In the genomic region with DNA sequence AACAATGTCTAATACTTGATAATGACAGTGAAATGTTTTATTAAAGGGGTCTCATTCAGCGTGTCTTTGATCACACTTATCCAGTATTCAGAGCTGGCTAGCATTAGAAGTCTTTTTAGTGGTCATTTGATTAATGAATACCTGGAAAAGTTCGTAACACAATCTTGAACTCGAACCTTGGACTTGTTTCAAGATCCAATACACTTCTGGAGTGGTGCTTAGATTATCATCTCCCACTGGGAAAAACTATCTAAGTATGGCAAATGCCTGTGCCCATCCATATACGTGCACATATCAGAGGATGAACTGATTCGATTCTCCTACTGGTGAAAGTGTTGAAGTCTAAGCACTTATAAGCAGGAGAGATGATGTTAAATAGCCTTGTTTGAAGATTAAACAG, we compare ENCODE assay signal across 9 mouse cellular contexts. TPM values are rescaled to one million over a fixed set of nuclear protein-coding genes. Genes with fewer than 3 reads are reported as not detected.
DNase-seq lines count a peak whose midpoint lies in the region; ATAC-seq and TF ChIP-seq lines count a peak whose summit lies in the region.
"Had no signal": no experiment of that assay in that cellular context is flagged by ENCODE, and none has a peak within 500 bp of the region (broad histone marks: within the 10 kb centered on the region; RNA-seq: fewer than 3 reads in every experiment).

No protein-coding gene starts in this region.

- peak overlapping the region; percentile 63 for H3K4me2 ChIP-seq in forebrain, embryonic 15.5 days (replicated peaks)
- H3K4me2 ChIP-seq in liver, embryonic 15.5 days = peak overlapping the region; percentile 96

- H3K4me3 ChIP-seq in heart, adult 2 months = peak overlapping the region; percentile 90
- peak overlapping the region; percentile 55 for H3K4me3 ChIP-seq in C2C12 (ENCODE audit: insufficient read depth, poor library complexity, severe bottlenecking)
- peak overlapping the region; percentile 73 for H3K4me3 ChIP-seq in forebrain, embryonic 15.5 days
- peak overlapping the region; percentile 83 for H3K4me3 ChIP-seq in liver, embryonic 15.5 days (replicated peaks)

- no peak for DNase-seq in heart, adult 2 months
- DNase-seq in heart, adult 18-20 months = no peak
- DNase-seq in frontal cortex, postnatal 36 days (ENCODE audit: low spot score in 2 of 2) = no peak
- no peak for DNase-seq in spleen, adult 12 weeks (ENCODE audit: low spot score)
- DNase-seq in frontal cortex, postnatal 14 days (ENCODE audit: low spot score in 2 of 2) = no peak
- DNase-seq: cerebellum, adult 18-20 months had no signal

- peaks cover 2% of the 10 kb centered on the region for H3K4me1 ChIP-seq in heart, adult 2 months (ENCODE audit: control insufficient read depth, insufficient read depth, low read length)
- peaks cover 19% of the 10 kb centered on the region for H3K4me1 ChIP-seq in forebrain, embryonic 15.5 days
- peaks cover 30% of the 10 kb centered on the region for H3K4me1 ChIP-seq in liver, embryonic 15.5 days (replicated peaks)

- H3K27me3 ChIP-seq in heart, adult 2 months (ENCODE audit: control insufficient read depth, insufficient read depth, low read length) = no peaks in the 10 kb centered on the region
- no peaks in the 10 kb centered on the region for H3K27me3 ChIP-seq in C2C12 (ENCODE audit: control insufficient read depth, insufficient read depth, insufficient read length)
- H3K27me3 ChIP-seq in forebrain, embryonic 15.5 days = no peaks in the 10 kb centered on the region
- no peaks in the 10 kb centered on the region for H3K27me3 ChIP-seq in liver, embryonic 15.5 days

- peak overlapping the region; percentile 10 for H3ac ChIP-seq in C2C12 (ENCODE audit: control insufficient read depth, insufficient read length, low read depth)

- H3K79me2 ChIP-seq in heart, adult 2 months (replicated peaks; ENCODE audit: control insufficient read depth, insufficient read depth, low read length) = no peaks in the 10 kb centered on the region; the same call in 1 of the 2 replicates
- H3K79me2 ChIP-seq in C2C12 (ENCODE audit: control insufficient read depth, insufficient read depth) = peaks cover 37% of the 10 kb centered on the region

- intact Hi-C loops in heart, adult 2 months (cut with DNase I) = loop anchor here (10.0 kb wide), 1 partner anchor 214 kb away; no protein-coding TSS in a partner anchor

- no peaks in the 10 kb centered on the region for H3K36me3 ChIP-seq in heart, adult 2 months (ENCODE audit: control insufficient read depth, insufficient read depth, low read length)
- H3K36me3 ChIP-seq in C2C12 (ENCODE audit: control insufficient read depth, insufficient read depth) = peaks cover 2% of the 10 kb centered on the region
- H3K36me3 ChIP-seq in forebrain, embryonic 15.5 days = no peaks in the 10 kb centered on the region
- H3K36me3 ChIP-seq in liver, embryonic 15.5 days (replicated peaks) = no peaks in the 10 kb centered on the region

- TF ChIP-seq POLR2A in heart, adult 2 months (IDR thresholded peaks at IDR 0.05; ENCODE audit: insufficient read depth, low read depth, low read length) = no peak

- peak overlapping the region; percentile 94 for H3K27ac ChIP-seq in heart, adult 2 months
- peak overlapping the region; percentile 92 for H3K27ac ChIP-seq in forebrain, embryonic 15.5 days (replicated peaks)
- H3K27ac ChIP-seq in liver, embryonic 15.5 days (replicated peaks) = peak overlapping the region; percentile 91

- no peak for TF ChIP-seq EP300 in heart, adult 2 months (IDR thresholded peaks at IDR 0.05; ENCODE audit: insufficient read depth, low read depth, low read length)

- 55% methylated on average over 5 of the region's 5 CpGs for WGBS in heart, adult 2 months
- WGBS in forebrain, embryonic 15.5 days = 74% methylated on average over 5 of the region's 5 CpGs
- 66% methylated on average over 5 of the region's 5 CpGs for WGBS in liver, embryonic 15.5 days (ENCODE audit: insufficient replicate concordance)

- no peak for TF ChIP-seq CTCF in heart, adult 2 months (IDR thresholded peaks at IDR 0.05)
- no peak for TF ChIP-seq CTCF in C2C12 (IDR thresholded peaks at IDR 0.05; ENCODE audit: control insufficient read depth, insufficient read depth, insufficient read length)

- H3K9ac ChIP-seq in heart, adult 2 months (ENCODE audit: low read depth, low read length) = no peak overlapping the region
- peak overlapping the region; percentile 76; the same call in 1 of the 2 replicates for H3K9ac ChIP-seq in forebrain, embryonic 15.5 days (replicated peaks)
- peak overlapping the region; percentile 73; the same call in 1 of the 2 replicates for H3K9ac ChIP-seq in liver, embryonic 15.5 days

- H3K9me3 ChIP-seq in forebrain, embryonic 15.5 days = no peaks in the 10 kb centered on the region
- H3K9me3 ChIP-seq in liver, embryonic 15.5 days (replicated peaks) = no peaks in the 10 kb centered on the region

- peaks cover 30% of the 10 kb centered on the region for H3K79me3 ChIP-seq in C2C12 (ENCODE audit: low read depth)

- ATAC-seq in forebrain, embryonic 15.5 days (replicated peaks) = no peak
- ATAC-seq in liver, embryonic 15.5 days (ENCODE audit: insufficient read depth) = no peak

TF ChIP-seq in C2C12, 6 proteins besides CTCF, POLR2A, EP300 and RAD21:
- no peak for TF ChIP-seq USF1 (IDR thresholded peaks at IDR 0.05; ENCODE audit: low read depth)
- no peak for TF ChIP-seq FOSL1 (IDR thresholded peaks at IDR 0.05; ENCODE audit: insufficient read depth, low read length, poor library complexity, severe bottlenecking)
- no peak for TF ChIP-seq MYOG (IDR thresholded peaks at IDR 0.05; ENCODE audit: control insufficient read depth, extremely low read depth, insufficient read length)
- no peak for TF ChIP-seq CEBPB (IDR thresholded peaks at IDR 0.05; ENCODE audit: low read depth)
- no peak for TF ChIP-seq MYOD1 (IDR thresholded peaks at IDR 0.05; ENCODE audit: control insufficient read depth, insufficient read length, low read depth)
- TF ChIP-seq MAX (IDR thresholded peaks at IDR 0.05) = no peak

RNA-seq across cellular contexts. Expression of a gene that starts 1.4 kb away (rescaled TPM):
- total RNA-seq in heart, adult 2 months (2021) = 10 to 100 TPM; 12.4 to 13.9 TPM
- polyA plus RNA-seq in heart, adult 2 months (2012; rRNA removed) = 2.1 and 4.6 TPM in 2 replicates
- total RNA-seq in heart, adult 18-20 months (2021) = 10 to 100 TPM; 12.0 to 17.3 TPM
- polyA plus RNA-seq in C2C12 (2012; fragmentation: generic; extraction: Trizol) = 19.6 TPM
- 33.7 and 34.7 TPM in 2 replicates for polyA plus RNA-seq in forebrain, embryonic 15.5 days (2015; fragmentation: Nextera tagmentation; extraction: Ambion mirVana)
- 14.4 and 17.8 TPM in 2 replicates for polyA plus RNA-seq in liver, embryonic 15.5 days (2015; fragmentation: Nextera tagmentation; extraction: Ambion mirVana)

RNA-seq across cellular contexts. Expression of a gene that starts 1.7 kb away (rescaled TPM):
- 10 to 100 TPM; 26.6 to 32.1 TPM for total RNA-seq in heart, adult 2 months (2021)
- 34.5 and 37.3 TPM in 2 replicates for polyA plus RNA-seq in heart, adult 2 months (2012; rRNA removed)
- 10 to 100 TPM; 34.0 to 37.3 TPM for total RNA-seq in heart, adult 18-20 months (2021)
- 8.4 TPM for polyA plus RNA-seq in C2C12 (2012; fragmentation: generic; extraction: Trizol)
- polyA plus RNA-seq in forebrain, embryonic 15.5 days (2015; fragmentation: Nextera tagmentation; extraction: Ambion mirVana) = 5.1 and 5.9 TPM in 2 replicates
- polyA plus RNA-seq in liver, embryonic 15.5 days (2015; fragmentation: Nextera tagmentation; extraction: Ambion mirVana) = 4.9 and 5.1 TPM in 2 replicates
